Comparison of ENCODE assay signal across 8 mouse cellular contexts in the genomic region with DNA sequence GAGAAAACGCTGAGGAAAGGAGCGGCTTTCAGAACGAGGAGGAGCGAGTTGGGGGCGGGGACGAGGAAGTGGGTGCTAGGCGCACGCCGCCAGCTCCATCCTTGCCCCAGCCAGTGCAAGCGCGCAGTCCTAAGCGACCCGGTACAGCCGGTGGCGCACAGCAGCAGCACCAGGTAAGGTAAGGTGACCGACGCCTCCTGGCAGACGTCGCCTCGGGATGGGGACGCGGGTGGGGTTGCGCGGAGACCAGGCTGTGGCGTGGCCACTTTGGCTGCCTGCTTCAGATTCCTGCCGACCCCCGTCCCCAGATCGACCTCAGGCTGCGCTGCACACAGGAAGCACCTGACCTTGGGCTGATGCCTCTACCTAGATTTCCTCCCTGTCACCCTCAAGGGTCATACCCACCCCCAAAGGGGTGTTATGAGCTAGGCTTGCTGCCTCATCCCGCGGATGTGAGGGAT. TPM values are rescaled to one million over a fixed set of nuclear protein-coding genes. Genes with fewer than 3 reads are reported as not detected.
DNase-seq lines count a peak whose midpoint lies in the region; ATAC-seq and TF ChIP-seq lines count a peak whose summit lies in the region.

A gene (plus strand): TSS at position 109 of the 461 bp plus-strand sequence.

- WGBS in cerebellum, adult 2 months = 1% methylated on average over 31 of the region's 31 CpGs
- WGBS in lung, embryonic 15.5 days = 2% methylated on average over 31 of the region's 31 CpGs
- 2% methylated on average over 25 of the region's 31 CpGs for WGBS in hindbrain, embryonic 12.5 days

- no peaks in the 10 kb centered on the region for H3K9me3 ChIP-seq in lung, embryonic 15.5 days
- no peaks in the 10 kb centered on the region for H3K9me3 ChIP-seq in hindbrain, embryonic 12.5 days (replicated peaks)
- no peaks in the 10 kb centered on the region for H3K9me3 ChIP-seq in megakaryocyte, embryonic 14.5 days

- H3K4me3 ChIP-seq in cerebellum, adult 2 months (replicated peaks; ENCODE audit: insufficient read depth, low read depth, low read length) = peak within 1 kb of the TSS; percentile 46
- peak within 1 kb of the TSS; percentile 15; the same call in 1 of the 2 replicates for H3K4me3 ChIP-seq in lung, embryonic 15.5 days
- H3K4me3 ChIP-seq in hindbrain, embryonic 12.5 days = peak within 1 kb of the TSS; percentile 36
- peak within 1 kb of the TSS; percentile 90 for H3K4me3 ChIP-seq in megakaryocyte, embryonic 14.5 days (replicated peaks)

- H3K36me3 ChIP-seq in lung, embryonic 15.5 days = no peaks in the 10 kb centered on the region
- no peaks in the 10 kb centered on the region for H3K36me3 ChIP-seq in hindbrain, embryonic 12.5 days
- H3K36me3 ChIP-seq in megakaryocyte, embryonic 14.5 days (replicated peaks; ENCODE audit: low read length) = no peaks in the 10 kb centered on the region

- DNase-seq in cerebellum, adult 2 months = peak in 1 of 2 experiments; percentile 18
- DNase-seq in cerebellum, adult 11-12 months = no peak
- no peak for DNase-seq in lung, postnatal 10 days
- peak; percentile 19 to 25 for DNase-seq in thymus, adult 18-20 months
- no peak for DNase-seq in urinary bladder, adult 2 months (ENCODE audit: low spot score)

- peak within 1 kb of the TSS; percentile 52 for H3K4me2 ChIP-seq in lung, embryonic 15.5 days
- H3K4me2 ChIP-seq in hindbrain, embryonic 12.5 days (replicated peaks) = peak within 1 kb of the TSS; percentile 75

- H3K27me3 ChIP-seq in cerebellum, adult 2 months (ENCODE audit: control insufficient read depth, insufficient read depth, low read length) = no peaks in the 10 kb centered on the region
- H3K27me3 ChIP-seq in lung, embryonic 15.5 days = peaks cover 26% of the 10 kb centered on the region
- peaks cover 36% of the 10 kb centered on the region for H3K27me3 ChIP-seq in hindbrain, embryonic 12.5 days
- peaks cover 58% of the 10 kb centered on the region for H3K27me3 ChIP-seq in megakaryocyte, embryonic 14.5 days (replicated peaks)

- no peak within 1 kb of the TSS for H3K27ac ChIP-seq in cerebellum, adult 2 months (ENCODE audit: insufficient read depth, low read length)
- H3K27ac ChIP-seq in lung, embryonic 15.5 days = no peak within 1 kb of the TSS
- no peak within 1 kb of the TSS for H3K27ac ChIP-seq in hindbrain, embryonic 12.5 days

- H3K9ac ChIP-seq in lung, embryonic 15.5 days = no peak within 1 kb of the TSS
- H3K9ac ChIP-seq in hindbrain, embryonic 12.5 days = peak within 1 kb of the TSS; percentile 54; the same call in 1 of the 2 replicates

- no peak for TF ChIP-seq CTCF in cerebellum, adult 2 months (IDR thresholded peaks at IDR 0.05; ENCODE audit: borderline replicate concordance, insufficient read depth, low read depth, low read length)

- no peak for ATAC-seq in lung, embryonic 15.5 days (ENCODE audit: borderline replicate concordance, extremely low read depth, low FRiP score, low TSS enrichment)
- ATAC-seq in hindbrain, embryonic 12.5 days (ENCODE audit: low FRiP score) = no peak

- no peak for TF ChIP-seq POLR2A in cerebellum, adult 2 months (IDR thresholded peaks at IDR 0.05; ENCODE audit: borderline replicate concordance, insufficient read depth, low read length)

- H3K4me1 ChIP-seq in cerebellum, adult 2 months (ENCODE audit: control insufficient read depth, insufficient read depth, low read length) = peaks cover 4% of the 10 kb centered on the region; the same call in 1 of the 2 replicates
- H3K4me1 ChIP-seq in lung, embryonic 15.5 days = 0 out of 2 replicates have a peak, but pooled peaks cover 6% of the 10 kb centered on the region
- peaks cover 6% of the 10 kb centered on the region for H3K4me1 ChIP-seq in hindbrain, embryonic 12.5 days
- H3K4me1 ChIP-seq in megakaryocyte, embryonic 14.5 days = peaks cover 52% of the 10 kb centered on the region

RNA-seq across cellular contexts. Expression of the gene that starts here (rescaled TPM):
- polyA plus RNA-seq in cerebellum, adult 2 months (2012; rRNA removed) = 5.3 and 6.5 TPM in 2 replicates
- polyA plus RNA-seq in lung, embryonic 15.5 days (2015; fragmentation: Nextera tagmentation; extraction: Ambion mirVana) = 0.12 TPM in 1 of 2 replicates, not detected in the other
- 0.12 and 0.22 TPM in 2 replicates for polyA plus RNA-seq in hindbrain, embryonic 12.5 days (2016; fragmentation: Nextera tagmentation; extraction: Ambion mirVana)
- polyA plus RNA-seq in megakaryocyte, embryonic 14.5 days (2012; ENCODE audit: insufficient read depth, low replicate concordance) = 0.22 TPM in 1 of 2 replicates, not detected in the other
- 0.40 and 0.54 TPM in 2 replicates for polyA plus RNA-seq in urinary bladder, adult 2 months (2012; rRNA removed)

Comparison
In these comparisons a context has a peak if more than half of its experiments do, and no peak if none do; other contexts are left out.
1. DNase-seq: peak in thymus, adult 18-20 months (2 of 2); none in cerebellum, adult 11-12 months (single experiment), lung, postnatal 10 days (single experiment) and urinary bladder, adult 2 months (single experiment).
2. H3K4me3 ChIP-seq: peak in every context shown above with its lines; median percentile 90 in megakaryocyte, embryonic 14.5 days; 46 in cerebellum, adult 2 months; 36 in hindbrain, embryonic 12.5 days; 15 in lung, embryonic 15.5 days.